Mouse (Mus musculus) testis, adult 2 months (tissue): ENCODE results near the gene Tor4a.

Source experiments
- CTCF ChIP-seq: fragments of 200-500 bp; IDR thresholded peaks from 2 replicates; pipeline ENCODE4 v1.5.1; 2012; ENCODE audit warnings: low read depth, mild to moderate bottlenecking, inconsistent platforms, low read length, moderate library complexity; ENCODE audit not compliant: control insufficient read depth, insufficient read depth, insufficient replicate concordance
- POLR2A ChIP-seq: fragments of 200-500 bp; IDR thresholded peaks from 2 replicates; pipeline ENCODE4 v1.6.1; 2012; ENCODE audit warnings: low read depth, mild to moderate bottlenecking, inconsistent platforms, low read length, moderate library complexity; ENCODE audit not compliant: control insufficient read depth

DNA sequence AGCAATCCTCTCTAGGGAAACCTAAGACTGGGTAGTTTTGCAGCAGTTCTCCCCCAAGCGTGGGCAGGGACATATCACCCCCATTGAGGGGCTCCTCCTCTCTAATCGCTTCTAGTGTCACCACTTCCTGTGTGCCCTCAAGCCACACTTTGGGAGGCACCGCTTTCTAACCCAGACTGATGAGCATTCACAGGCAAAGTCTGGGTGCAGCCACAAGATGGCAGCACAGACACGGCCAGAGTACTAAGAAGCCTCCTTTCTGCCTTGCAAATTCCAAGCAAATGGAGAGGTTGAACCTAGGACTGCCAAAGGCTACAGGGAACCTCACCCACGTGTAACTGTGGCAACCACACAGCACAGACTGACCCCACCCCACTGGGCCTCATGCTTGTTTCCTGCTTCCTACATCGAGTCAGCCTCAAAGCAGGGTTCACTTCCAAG, 3.3 kb downstream of the Tor4a start:
- TF ChIP-seq CTCF (peak; percentile 78; the same call in 1 of the 2 replicates), POLR2A (no peak)
